Mouse (Mus musculus) gastrocnemius, adult 2 months (tissue): Measurements from ENCODE around the gene Vwa5b2. TPM values are rescaled to one million over a fixed set of nuclear protein-coding genes. Genes with fewer than 3 reads are reported as not detected.

Source experiments
- DNase-seq: peaks from one replicate; pipeline ENCODE4 v3.0.0; 2022
- H3K27ac ChIP-seq: fragments of 200-600 bp; 2 replicates; pipeline ENCODE4 v1.8.1; 2022; ENCODE audit warnings: mild to moderate bottlenecking
- H3K4me3 ChIP-seq: fragments of 200-600 bp; 2 replicates; pipeline ENCODE4 v1.8.1; 2022; ENCODE audit warnings: mild to moderate bottlenecking, moderate library complexity
- CTCF ChIP-seq: fragments of 200-600 bp; IDR thresholded peaks from 2 replicates; pipeline ENCODE4 v1.8.1; 2022; ENCODE audit warnings: antibody characterized with exemption, mild to moderate bottlenecking, moderate library complexity
- intact Hi-C: fragments of 180-260 bp; cut with DNase I; formaldehyde crosslinking; loops from one replicate; pipeline ENCODE4 v1.15.1; 2025
- long read RNA-seq, 2 experiments: library from polyadenylated mRNA; stranded (forward); transcript quantifications; one replicate each; pipeline ENCODE4 v2.0.0; 2021
- total RNA-seq, 2 experiments: library from RNA; stranded (reverse); gene quantifications; 2 replicates each; pipeline ENCODE4 v1.2.3; 2021

The Vwa5b2 gene
- under 1 TPM; 0.08 to 0.20 TPM for total RNA-seq
- long read RNA-seq, experiment 1 = 0 reads
- long read RNA-seq, experiment 2 = 0 reads

GRCm38 (mm10) chr16:20589366-20589938, at the start of gene Vwa5b2:
Gene Vwa5b2, plus strand, starts transcription at chr16:20589471.
- no peak for DNase-seq
- Histone ChIP-seq H3K27ac (no peak within 1 kb of the TSS), H3K4me3 (peak within 1 kb of the TSS; percentile 64)
- intact Hi-C loops = no loop called here
- TF ChIP-seq CTCF = no peak

DNA sequence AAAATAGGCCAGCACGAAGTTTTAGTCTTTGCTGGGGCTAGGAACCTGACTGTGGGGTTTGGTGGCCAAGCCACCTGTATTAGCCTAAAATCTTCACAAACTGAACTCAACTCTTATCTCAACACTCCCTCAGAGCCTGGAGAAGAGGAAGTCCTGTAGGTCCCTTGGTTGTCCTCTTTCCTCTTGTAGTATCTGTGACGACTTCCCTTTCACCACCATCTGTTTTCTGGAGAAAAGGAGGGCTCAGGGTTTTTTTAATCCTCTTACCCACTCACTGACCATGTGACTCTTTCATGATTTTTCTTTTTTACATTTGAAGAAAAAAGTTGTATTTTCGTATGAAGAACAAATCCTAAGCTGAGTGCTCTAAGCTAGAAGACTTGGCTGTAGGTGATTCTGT, 49.6 kb upstream of the Vwa5b2 start:
- intact Hi-C loops = loop anchor here (5.0 kb wide), 1 partner anchor 73 kb away; the partner anchor contains the start of genes Alg3, Eef1akmt4 and Gm49333
- no peak for DNase-seq

GRCm38 (mm10) chr16:20540438-20540837, 48.8 kb upstream of the Vwa5b2 start:
- no peak overlapping the region for H3K27ac ChIP-seq
- intact Hi-C loops = no loop called here
- DNase-seq = no peak
- no peak overlapping the region for H3K4me3 ChIP-seq
- no peak for TF ChIP-seq CTCF

More for the DNA sequence above, 49.6 kb upstream of the Vwa5b2 start:
- no peak overlapping the region for H3K4me3 ChIP-seq
- no peak for TF ChIP-seq CTCF
- no peak overlapping the region for H3K27ac ChIP-seq

DNA sequence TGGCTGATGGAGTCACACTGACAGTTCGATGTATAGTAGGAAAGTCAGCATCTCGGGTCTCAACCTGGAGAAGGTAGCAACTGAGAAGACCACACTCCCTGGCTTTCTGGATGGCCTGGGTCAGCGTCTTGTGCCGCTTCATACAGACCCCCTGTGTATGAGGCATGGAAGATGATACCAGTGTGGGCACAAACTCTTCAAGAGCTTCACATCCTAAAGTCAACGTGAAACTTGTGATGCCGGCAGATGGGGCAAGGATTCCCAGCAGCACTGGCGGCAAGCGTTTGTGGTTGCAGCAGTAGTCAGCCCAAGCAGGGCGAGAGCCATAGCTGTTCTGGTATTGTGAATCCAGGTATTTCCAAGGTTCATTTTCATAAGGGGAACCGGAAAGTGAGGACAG, 43.6 kb upstream of the Vwa5b2 start:
- intact Hi-C loops = loop anchor here (5.0 kb wide), 2 partner anchors 48 to 97 kb away; partner anchors contain the start of gene Eif2b5

GRCm38 (mm10) chr16:20547423-20547822, 41.8 kb upstream of the Vwa5b2 start:
- intact Hi-C loops = loop anchor here (5.0 kb wide), 2 partner anchors 50 to 95 kb away; partner anchors contain the start of gene Eif2b5
- no peak for DNase-seq
- peak overlapping the region; percentile 88 for H3K4me3 ChIP-seq
- H3K27ac ChIP-seq = peak overlapping the region; percentile 89
- no peak for TF ChIP-seq CTCF

More for the DNA sequence above, 43.6 kb upstream of the Vwa5b2 start:
- DNase-seq = no peak
- no peak overlapping the region for H3K27ac ChIP-seq
- H3K4me3 ChIP-seq = no peak overlapping the region
- TF ChIP-seq CTCF = no peak

GRCm38 (mm10) chr16:20548096-20548948, 40.9 kb upstream of the Vwa5b2 start, which contains the start of gene Abcf3:
Gene Abcf3, plus strand, starts transcription at chr16:20548577.
- peak within 1 kb of the TSS; percentile 89 for H3K27ac ChIP-seq
- intact Hi-C loops = loop anchor here (5.0 kb wide), 2 partner anchors 51 to 94 kb away; partner anchors contain the start of gene Eif2b5

GRCm38 (mm10) chr16:20549161-20549560, 40.1 kb upstream of the Vwa5b2 start:
- H3K4me3 ChIP-seq = peak overlapping the region; percentile 88
- TF ChIP-seq CTCF = no peak
- intact Hi-C loops = loop anchor here (5.0 kb wide), 2 partner anchors 52 to 93 kb away; partner anchors contain the start of gene Eif2b5
- no peak for DNase-seq
- peak overlapping the region; percentile 89 for H3K27ac ChIP-seq

More at GRCm38 (mm10) chr16:20548096-20548948, 40.9 kb upstream of the Vwa5b2 start, which contains the start of gene Abcf3:
- TF ChIP-seq CTCF = no peak
- H3K4me3 ChIP-seq = peak within 1 kb of the TSS; percentile 88
- DNase-seq = peak; percentile 99

GRCm38 (mm10) chr16:20551691-20552090, 37.6 kb upstream of the Vwa5b2 start:
- TF ChIP-seq CTCF = no peak
- H3K4me3 ChIP-seq = no peak overlapping the region
- H3K27ac ChIP-seq = no peak overlapping the region
- no peak for DNase-seq
- intact Hi-C loops = no loop called here

DNA sequence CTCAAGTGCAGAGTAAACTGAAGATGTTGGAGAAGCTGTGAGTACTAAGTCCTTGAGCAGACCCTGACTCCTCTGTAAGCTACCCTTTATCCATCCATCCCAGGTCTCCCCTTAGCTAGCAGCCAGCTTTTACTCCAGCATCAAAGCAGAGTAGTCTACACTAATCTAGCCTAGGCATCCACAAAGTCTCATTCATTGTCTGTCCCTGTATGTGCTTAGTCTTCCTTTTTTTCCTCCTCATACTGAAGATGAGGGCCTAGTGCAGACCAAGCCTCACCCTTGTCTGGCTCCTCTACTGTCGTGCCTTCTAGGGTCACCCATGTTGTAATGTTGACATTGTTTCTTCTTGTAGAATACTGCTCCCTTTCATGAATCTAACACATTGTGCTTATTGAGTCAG, 36.7 kb upstream of the Vwa5b2 start:
- Histone ChIP-seq H3K27ac (no peak overlapping the region), H3K4me3 (no peak overlapping the region)
- no peak for DNase-seq
- intact Hi-C loops = no loop called here
- no peak for TF ChIP-seq CTCF

DNA sequence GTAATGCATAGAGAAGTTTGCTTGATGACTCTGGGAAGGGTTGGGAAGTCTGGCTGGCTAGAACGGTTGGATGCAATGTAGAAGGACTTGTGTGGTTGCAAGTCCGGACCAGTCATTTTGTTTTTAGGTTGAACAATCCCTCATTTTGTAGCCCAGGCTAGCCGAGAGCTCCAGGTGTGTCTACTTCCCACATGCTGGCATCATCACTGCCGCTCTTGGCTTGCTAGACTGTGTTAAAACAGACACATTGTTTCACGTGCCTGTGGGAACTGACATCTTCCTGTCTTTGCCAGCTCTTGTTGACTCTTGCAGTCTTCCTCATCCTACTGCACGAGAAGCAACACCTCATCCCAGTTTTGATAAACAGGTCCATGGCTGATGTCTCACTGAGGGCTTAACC, 34.3 kb upstream of the Vwa5b2 start:
- intact Hi-C loops = no loop called here
- no peak overlapping the region for H3K4me3 ChIP-seq
- DNase-seq = no peak
- H3K27ac ChIP-seq = no peak overlapping the region
- TF ChIP-seq CTCF = no peak

DNA sequence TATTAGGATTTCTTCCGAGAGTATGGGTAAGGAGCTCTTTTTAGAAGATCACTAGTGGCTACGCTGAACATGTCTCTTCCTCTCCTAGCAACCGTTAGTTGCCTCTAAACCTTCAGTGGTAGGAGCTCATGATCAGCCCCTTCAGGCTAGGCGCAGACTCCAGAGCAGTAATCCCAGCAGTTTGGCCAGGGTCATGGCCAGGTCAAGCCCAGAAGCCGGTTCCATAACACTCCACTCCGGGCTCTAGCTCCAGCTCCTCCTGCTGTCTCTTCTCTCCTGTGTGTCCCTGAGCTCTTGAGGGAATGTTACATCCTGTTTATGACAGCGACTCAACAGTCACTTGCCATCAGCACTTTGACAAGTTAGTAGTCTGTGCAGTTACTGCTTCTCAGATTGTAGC, 31.9 kb upstream of the Vwa5b2 start:
- intact Hi-C loops = no loop called here
- no peak overlapping the region for H3K4me3 ChIP-seq
- H3K27ac ChIP-seq = no peak overlapping the region
- no peak for DNase-seq
- TF ChIP-seq CTCF = no peak

- intact Hi-C loops = no loop called here
- Histone ChIP-seq H3K4me3 (no peak overlapping the region), H3K27ac (no peak overlapping the region)
- no peak for DNase-seq
- no peak for TF ChIP-seq CTCF
These were observed 24.2 kb upstream of the Vwa5b2 start for GRCm38 (mm10) chr16:20565075-20565474.

DNA sequence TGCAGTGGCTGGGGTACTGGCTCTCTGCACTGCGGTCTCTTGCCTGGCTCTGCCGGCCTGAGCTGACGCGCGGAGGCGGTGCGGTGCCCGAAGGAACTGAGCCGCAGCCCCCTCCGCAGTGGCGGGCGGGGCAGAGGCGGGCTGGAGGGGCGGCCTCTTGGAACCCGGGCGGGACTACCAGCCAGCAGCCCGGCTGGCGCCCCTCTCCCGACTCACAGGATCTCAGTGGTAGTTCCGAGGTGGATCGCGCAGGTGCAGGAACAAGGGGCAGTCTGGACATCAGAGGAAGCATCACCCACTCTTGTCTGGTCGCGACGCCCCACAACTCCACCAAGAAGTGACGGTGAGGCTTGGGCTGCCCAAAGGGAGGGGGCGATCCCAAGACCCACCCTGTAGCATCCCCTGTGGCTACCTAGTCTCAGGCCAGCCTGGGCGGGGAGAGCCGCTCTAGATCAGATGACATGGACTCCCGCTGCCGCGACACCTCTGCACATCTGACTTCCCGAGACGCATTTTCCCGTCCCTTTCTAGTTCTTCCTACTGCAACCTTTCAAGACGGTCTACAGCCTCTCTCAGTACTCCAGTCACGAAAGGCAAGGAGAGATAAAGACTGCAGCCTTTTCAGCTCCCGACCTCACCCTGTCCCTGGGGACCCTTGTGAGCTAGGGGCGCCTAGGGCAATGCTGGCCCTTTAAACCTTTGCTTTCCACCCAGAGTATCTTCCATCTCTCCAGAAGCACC, 838 bp downstream of the Vwa5b2 start:
- intact Hi-C loops = no loop called here
- H3K4me3 ChIP-seq = peak overlapping the region; percentile 64
- no peak for DNase-seq

More for the DNA sequence above, 838 bp downstream of the Vwa5b2 start:
- no peak for TF ChIP-seq CTCF
- no peak overlapping the region for H3K27ac ChIP-seq
